ENCODE assay signal across 1 mouse cellular context in the genomic region with DNA sequence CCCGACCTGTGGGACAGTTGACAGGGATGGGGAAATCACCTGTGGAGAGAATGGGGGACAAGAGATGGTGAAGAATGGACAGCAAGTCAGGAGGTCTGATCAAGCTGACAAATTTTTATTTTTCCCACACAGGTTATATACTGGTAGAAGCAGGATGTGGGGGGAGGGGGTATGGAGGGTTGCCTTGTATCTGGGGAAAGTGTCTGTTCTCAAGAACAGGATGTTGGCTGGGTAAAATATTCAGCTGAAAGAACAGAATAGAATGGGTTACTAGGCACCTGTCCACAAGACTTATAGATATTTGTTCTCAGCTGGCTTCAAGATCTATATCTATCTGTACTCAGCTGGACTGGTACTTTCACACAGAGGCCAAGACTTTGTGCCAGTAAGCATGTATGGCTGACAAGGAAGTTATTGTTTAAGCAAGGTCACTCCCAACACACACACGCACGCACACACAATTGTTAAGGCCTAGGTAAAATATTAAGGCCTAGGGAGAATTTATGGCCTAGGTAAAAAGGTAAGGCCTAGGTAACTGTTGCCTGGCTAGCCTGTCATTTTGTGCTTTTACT. TPM values are rescaled to one million over a fixed set of nuclear protein-coding genes. Genes with fewer than 3 reads are reported as not detected.
"Had no signal": no experiment of that assay in that cellular context is flagged by ENCODE, and none has a peak within 500 bp of the region (broad histone marks: within the 10 kb centered on the region; RNA-seq: fewer than 3 reads in every experiment).

No protein-coding gene starts in this region.

RNA-seq across cellular contexts. Expression of a gene that starts 4.9 kb away (rescaled TPM):
- polyA plus RNA-seq: hindbrain, embryonic 11.5 days had no signal
